Mouse (Mus musculus) limb, embryonic 14.5 days (tissue): ENCODE results near the gene Wdr25. TPM values are rescaled to one million over a fixed set of nuclear protein-coding genes. Genes with fewer than 3 reads are reported as not detected.

Source experiments
- ATAC-seq: fragments of 200-750 bp; cut with Nextera tagmentation; 2 replicates; pipeline ENCODE4 v1.8.0; 2017; ENCODE audit warnings: low read depth, moderate number of reproducible peaks, moderate TSS enrichment; ENCODE audit not compliant: low FRiP score
- DNase-seq: peaks from one replicate; pipeline ENCODE4 v3.0.0-alpha.2; 2015; ENCODE audit warnings: low spot score
- H3K27ac ChIP-seq: fragments of 300-500 bp; sonication (generic); replicated peaks from 2 replicates; pipeline ENCODE4 v1.5.1; 2014; ENCODE audit warnings: low read depth, mild to moderate bottlenecking, low read length, moderate library complexity, mixed read lengths
- H3K27me3 ChIP-seq: fragments of 300-500 bp; sonication (generic); 2 replicates; pipeline ENCODE4 v1.6.1; 2014; ENCODE audit warnings: low read length, mixed read lengths; ENCODE audit not compliant: control insufficient read depth, insufficient read depth
- H3K36me3 ChIP-seq: fragments of 300-500 bp; sonication (generic); 2 replicates; pipeline ENCODE4 v1.6.1; 2014; ENCODE audit warnings: mild to moderate bottlenecking, low read length, moderate library complexity, mixed read lengths; ENCODE audit not compliant: control insufficient read depth, insufficient read depth
- H3K4me1 ChIP-seq: fragments of 300-500 bp; sonication (generic); 2 replicates; pipeline ENCODE4 v1.6.1; 2014; ENCODE audit warnings: antibody characterized with exemption, low read length, mixed read lengths; ENCODE audit not compliant: control insufficient read depth, insufficient read depth
- H3K4me2 ChIP-seq: fragments of 300-500 bp; sonication (generic); replicated peaks from 2 replicates; pipeline ENCODE4 v1.6.1; 2014; ENCODE audit warnings: low read depth, mild to moderate bottlenecking, low read length, moderate library complexity; ENCODE audit not compliant: severe bottlenecking
- H3K4me3 ChIP-seq: fragments of 300-500 bp; sonication (generic); replicated peaks from 2 replicates; pipeline ENCODE4 v1.5.1; 2014; ENCODE audit warnings: low read length
- H3K9ac ChIP-seq: fragments of 300-500 bp; sonication (generic); 2 replicates; pipeline ENCODE4 v1.6.1; 2014; ENCODE audit warnings: mild to moderate bottlenecking, low read depth, low read length, moderate library complexity; ENCODE audit not compliant: severe bottlenecking
- H3K9me3 ChIP-seq: fragments of 300-500 bp; sonication (generic); 2 replicates; pipeline ENCODE4 v1.6.1; 2016; ENCODE audit warnings: low read length; ENCODE audit not compliant: control insufficient read depth
- POLR2A ChIP-seq: fragments of 200-500 bp; IDR thresholded peaks from 2 replicates; pipeline ENCODE4 v1.8.0; 2012; ENCODE audit warnings: inconsistent platforms, mild to moderate bottlenecking, moderate library complexity, borderline replicate concordance; ENCODE audit not compliant: insufficient read depth, insufficient read length; ENCODE audit errors: extremely low read depth
- WGBS: fragments of 180-500 bp; shearing (Covaris S2); extraction: QIAGEN DNeasy Blood & Tissue Kit; methylation state at CpG from one replicate; pipeline ENCODE4 v1.1.7; 2014; 5-methylcytosine and 5-hydroxymethylcytosine counted together
- polyA plus RNA-seq, 2 experiments: library from polyadenylated mRNA; depleted of rRNA in 1 of 2; stranded (reverse) in 1 of 2; unstranded in 1 of 2; fragments of >200 nt; fragmentation: Nextera tagmentation in 1 of 2; extraction: Ambion mirVana in 1 of 2; gene quantifications; 2 replicates each; pipeline versions ENCODE4 v1.2.1 to v1.2.3; 2012 to 2014

Gene Wdr25
- polyA plus RNA-seq, 2 experiments = 4.6 to 12.7 TPM

DNA sequence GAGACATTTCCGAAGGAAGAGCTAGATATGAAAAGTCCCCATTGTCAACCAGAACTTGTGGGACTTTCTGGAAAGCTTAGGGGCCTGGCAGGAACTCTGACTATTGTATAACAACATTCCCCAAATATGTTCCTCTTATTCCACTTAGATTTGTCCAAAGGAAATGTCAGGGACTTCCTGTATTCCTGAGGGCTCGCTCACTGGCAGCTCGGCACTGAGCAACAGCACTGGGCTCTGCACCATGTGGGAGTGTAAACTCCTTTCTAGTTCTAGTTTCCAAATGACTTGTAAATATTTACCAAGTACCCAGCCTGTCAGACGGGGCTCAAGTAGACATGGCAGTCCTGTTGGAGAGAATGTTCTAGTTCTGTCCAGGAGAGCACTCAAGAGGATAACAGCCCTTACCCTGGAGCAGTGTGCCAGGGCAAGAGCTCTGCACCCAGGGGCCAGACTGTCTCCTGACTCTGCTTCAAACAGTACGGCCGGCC lies 28.4 kb upstream of the Wdr25 start:
- H3K9ac ChIP-seq = no peak overlapping the region
- ATAC-seq (no peak), DNase-seq (no peak)
- no peak overlapping the region for H3K27ac ChIP-seq
- peaks cover 93% of the 10 kb centered on the region for H3K36me3 ChIP-seq
- no peak for TF ChIP-seq POLR2A
- no peaks in the 10 kb centered on the region for H3K27me3 ChIP-seq
- 91% methylated on average over 6 of the region's 6 CpGs for WGBS
- H3K4me2 ChIP-seq = no peak overlapping the region
- no peaks in the 10 kb centered on the region for H3K4me1 ChIP-seq
- no peak overlapping the region for H3K4me3 ChIP-seq
- no peaks in the 10 kb centered on the region for H3K9me3 ChIP-seq

DNA sequence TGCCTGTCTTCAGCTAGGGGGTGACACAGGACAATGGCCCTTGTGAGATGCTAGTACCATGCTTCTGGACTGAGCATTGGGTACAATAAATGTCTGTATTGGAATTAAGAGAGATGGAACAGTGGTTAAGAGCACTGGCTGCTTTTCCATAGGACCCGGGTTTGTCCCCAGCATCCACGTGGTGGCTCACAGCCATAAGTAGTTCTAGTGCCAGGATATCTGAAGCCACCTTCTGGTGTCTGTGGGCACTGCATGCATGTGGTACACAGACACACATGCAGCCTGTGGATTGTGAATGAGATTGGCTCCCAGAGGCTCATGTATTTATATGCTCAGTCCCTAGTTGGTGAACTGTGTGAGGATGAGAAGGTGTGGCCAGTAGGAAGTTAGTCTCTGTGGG lies 23.9 kb upstream of the Wdr25 start:
- H3K4me2 ChIP-seq = no peak overlapping the region
- ATAC-seq = no peak
- WGBS = 74% methylated on average over 2 of the region's 2 CpGs
- DNase-seq = no peak
- H3K9me3 ChIP-seq = no peaks in the 10 kb centered on the region
- H3K4me1 ChIP-seq = no peaks in the 10 kb centered on the region
- H3K9ac ChIP-seq = no peak overlapping the region
- no peak for TF ChIP-seq POLR2A
- no peak overlapping the region for H3K27ac ChIP-seq
- no peak overlapping the region for H3K4me3 ChIP-seq
- H3K36me3 ChIP-seq = peaks cover 80% of the 10 kb centered on the region
- H3K27me3 ChIP-seq = no peaks in the 10 kb centered on the region

DNA sequence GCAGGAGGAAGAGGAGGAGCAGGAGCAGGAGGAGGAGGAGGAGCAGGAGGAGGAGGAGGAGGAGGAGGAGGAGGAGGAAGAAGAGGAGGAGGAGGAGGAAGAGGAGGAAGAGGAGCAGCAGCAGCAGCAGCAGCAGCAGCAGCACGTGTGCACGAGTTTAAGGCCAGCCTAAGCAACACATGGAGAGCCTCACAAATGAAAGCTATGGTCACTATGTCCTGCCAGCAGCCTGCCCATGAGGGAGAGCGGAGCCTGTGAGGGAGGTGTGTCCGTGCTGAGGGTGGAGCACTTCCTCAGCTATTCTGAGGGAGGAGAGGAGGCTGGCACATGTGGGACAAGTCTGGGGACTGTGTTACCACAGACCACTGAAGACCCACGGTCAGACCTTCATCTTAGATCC lies 20.3 kb upstream of the Wdr25 start:
- ATAC-seq (no peak), DNase-seq (no peak)
- TF ChIP-seq POLR2A = no peak
- 79% methylated on average over 5 of the region's 5 CpGs for WGBS
- H3K9me3 ChIP-seq = no peaks in the 10 kb centered on the region
- H3K4me2 ChIP-seq = no peak overlapping the region
- H3K4me1 ChIP-seq = no peaks in the 10 kb centered on the region
- H3K27me3 ChIP-seq = no peaks in the 10 kb centered on the region
- no peak overlapping the region for H3K27ac ChIP-seq
- no peak overlapping the region for H3K4me3 ChIP-seq
- H3K36me3 ChIP-seq = peaks cover 76% of the 10 kb centered on the region
- no peak overlapping the region for H3K9ac ChIP-seq

DNA sequence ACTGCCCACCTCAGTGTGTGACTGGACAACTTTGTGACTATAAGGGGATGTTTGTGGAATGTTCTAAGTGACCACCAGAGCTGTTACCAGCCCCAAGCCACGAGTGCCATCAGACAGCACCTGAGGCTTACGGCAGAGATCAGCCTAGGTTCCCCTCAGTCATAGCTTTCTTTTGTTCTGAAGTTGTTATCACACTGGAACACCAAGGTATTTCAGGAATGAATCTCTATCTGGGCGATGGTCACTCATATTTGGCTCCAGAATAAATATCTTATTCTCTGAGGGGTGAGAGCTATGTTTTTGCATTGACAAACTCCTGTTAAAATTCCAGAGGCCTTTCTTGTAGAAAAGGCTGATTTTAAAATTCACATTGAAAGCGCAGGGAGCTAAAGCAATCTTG lies 14.3 kb upstream of the Wdr25 start:
- Histone ChIP-seq H3K4me3 (no peak overlapping the region), H3K27me3 (no peaks in the 10 kb centered on the region), H3K9ac (no peak overlapping the region), H3K27ac (no peak overlapping the region), H3K9me3 (no peaks in the 10 kb centered on the region), H3K4me2 (no peak overlapping the region), H3K4me1 (no peaks in the 10 kb centered on the region), H3K36me3 (peaks cover 66% of the 10 kb centered on the region)
- DNase-seq (no peak), ATAC-seq (no peak)
- 92% methylated on average over 4 of the region's 4 CpGs for WGBS
- no peak for TF ChIP-seq POLR2A

DNA sequence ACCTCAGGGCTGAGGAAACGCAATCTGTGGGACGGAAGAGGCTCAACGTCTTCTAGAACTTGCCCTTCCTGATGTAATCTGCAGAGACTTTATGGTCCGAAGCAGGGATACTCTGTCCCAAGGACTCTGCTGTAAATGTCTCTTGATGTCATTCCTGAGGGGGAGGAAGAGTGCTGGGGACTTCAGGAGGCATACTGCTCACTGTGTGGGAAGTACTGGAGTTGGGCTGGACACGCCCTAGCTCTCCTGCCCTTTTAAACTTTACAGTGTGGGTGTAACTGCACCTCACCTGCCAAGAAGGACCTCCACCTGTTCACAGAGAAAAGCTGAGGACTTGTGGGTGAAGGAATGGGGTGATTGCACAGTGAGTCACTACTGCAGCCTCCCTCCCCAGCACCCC lies 12.8 kb upstream of the Wdr25 start:
- Histone ChIP-seq H3K4me3 (no peak overlapping the region), H3K4me1 (no peaks in the 10 kb centered on the region), H3K36me3 (peaks cover 60% of the 10 kb centered on the region), H3K9ac (no peak overlapping the region), H3K27ac (no peak overlapping the region), H3K27me3 (no peaks in the 10 kb centered on the region), H3K9me3 (no peaks in the 10 kb centered on the region), H3K4me2 (no peak overlapping the region)
- DNase-seq (no peak), ATAC-seq (no peak)
- 88% methylated on average over 5 of the region's 5 CpGs for WGBS
- TF ChIP-seq POLR2A = no peak

DNA sequence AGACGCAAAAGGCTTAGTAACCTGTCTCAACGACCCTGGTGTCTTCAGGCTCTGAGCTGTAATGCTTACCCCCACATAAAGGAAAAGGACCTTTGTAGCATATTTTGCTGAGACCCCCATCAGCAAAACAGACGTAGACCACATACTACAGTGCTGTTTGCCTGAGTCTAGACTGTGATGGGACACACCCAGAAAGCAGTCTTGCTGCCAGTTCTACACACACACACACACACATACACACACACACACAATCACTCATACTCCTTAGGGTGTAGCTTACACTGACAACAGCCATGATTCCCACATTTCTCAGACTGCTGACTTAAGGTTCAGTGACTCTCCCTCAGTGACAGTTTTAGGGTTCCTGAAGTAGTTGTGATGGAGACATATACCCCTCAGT lies 12.2 kb upstream of the Wdr25 start:
- Histone ChIP-seq H3K27me3 (no peaks in the 10 kb centered on the region), H3K27ac (no peak overlapping the region), H3K36me3 (peaks cover 59% of the 10 kb centered on the region), H3K4me3 (no peak overlapping the region), H3K4me2 (no peak overlapping the region), H3K4me1 (no peaks in the 10 kb centered on the region), H3K9me3 (no peaks in the 10 kb centered on the region), H3K9ac (no peak overlapping the region)
- ATAC-seq (no peak), DNase-seq (no peak)
- 90% methylated on average over 3 of the region's 3 CpGs for WGBS
- no peak for TF ChIP-seq POLR2A
